Mouse (Mus musculus) embryonic fibroblast, embryonic 13.5 days (primary cell): ENCODE measurements around the gene Gm39566.

Source experiments
- CTCF ChIP-seq: IDR thresholded peaks from 2 replicates; pipeline ENCODE4 v1.5.1; 2011; ENCODE audit warnings: mild to moderate bottlenecking, control low read depth, low read length, moderate library complexity, borderline replicate concordance; ENCODE audit not compliant: insufficient read depth
- POLR2A ChIP-seq: IDR thresholded peaks from 2 replicates; pipeline ENCODE4 v1.6.1; 2011; ENCODE audit warnings: low read depth, mild to moderate bottlenecking, control low read depth, low read length, moderate library complexity

DNA sequence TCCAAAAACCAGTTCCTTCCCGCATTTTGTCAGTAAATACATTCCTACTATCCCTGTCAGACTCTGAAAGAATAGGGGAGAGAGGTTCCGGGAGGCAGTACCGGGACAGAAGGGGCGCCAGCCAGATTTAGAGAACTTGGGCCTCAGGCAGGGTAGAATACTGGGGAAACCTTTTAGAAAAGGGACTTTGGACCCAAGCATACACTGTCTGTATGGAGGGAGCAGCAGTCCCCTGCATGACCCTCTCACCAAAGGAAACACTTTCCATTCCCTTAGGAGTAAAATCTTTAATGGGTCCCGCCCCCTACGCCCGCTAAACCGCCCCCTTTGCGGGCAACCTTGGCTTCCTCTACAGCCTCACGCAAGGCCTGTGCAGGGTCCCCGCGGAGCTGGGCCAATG is 11.8 kb downstream of the Gm39566 start:
- TF ChIP-seq CTCF, result no peak
- TF ChIP-seq POLR2A, result no peak; the same call in 1 of the 2 replicates
